Mouse (Mus musculus) embryonic fibroblast, embryonic 13.5 days (primary cell): ENCODE measurements around the gene Sypl.

ENCODE experiments used
- CTCF ChIP-seq: IDR thresholded peaks from 2 replicates; pipeline ENCODE4 v1.5.1; 2011; ENCODE audit warnings: mild to moderate bottlenecking, control low read depth, low read length, moderate library complexity, borderline replicate concordance; ENCODE audit not compliant: insufficient read depth
- POLR2A ChIP-seq: IDR thresholded peaks from 2 replicates; pipeline ENCODE4 v1.6.1; 2011; ENCODE audit warnings: low read depth, mild to moderate bottlenecking, control low read depth, low read length, moderate library complexity

- TF ChIP-seq POLR2A: no peak
- TF ChIP-seq CTCF: no peak
Observed at GRCm38 (mm10) chr12:33020011-33020410, 66.3 kb downstream of the Sypl start.
